Mouse (Mus musculus): ENCODE measurements around the gene Slc35d1. TPM values are rescaled to one million over a fixed set of nuclear protein-coding genes. Genes with fewer than 3 reads are reported as not detected.

Slc35d1 gene
- polyA plus RNA-seq, 1 experiment: 8.4 TPM

GRCm38 (mm10) chr4:103126533-103126932 lies 88.4 kb downstream of the Slc35d1 start:
- DNase-seq (ENCODE audit: low read depth): no peak

DNA sequence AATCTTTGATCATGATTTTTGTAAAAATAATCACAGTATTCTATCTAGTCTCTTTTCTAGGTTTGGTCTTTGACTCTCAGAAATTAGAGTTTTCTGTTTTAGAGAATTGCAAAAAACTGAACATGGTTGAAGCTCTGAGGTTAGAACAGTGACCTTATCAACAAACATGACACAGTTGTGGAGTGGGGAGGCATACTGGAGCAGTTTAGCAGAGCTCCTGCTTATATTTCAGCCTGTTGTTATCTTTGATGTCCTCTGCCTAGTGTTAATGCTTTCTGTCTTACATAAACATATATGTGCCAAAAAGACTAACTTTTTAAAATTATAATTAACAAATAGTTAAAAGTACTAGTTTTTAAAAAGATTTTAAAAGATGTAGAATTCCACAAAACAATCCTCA lies 91.4 kb downstream of the Slc35d1 start:
- no peak for DNase-seq (ENCODE audit: low read depth)
- TF ChIP-seq POLR2A (IDR thresholded peaks at IDR 0.05; ENCODE audit: borderline replicate concordance, extremely low read depth, insufficient read depth, insufficient read length, poor library complexity, severe bottlenecking) (no peak), CTCF (IDR thresholded peaks at IDR 0.05; ENCODE audit: borderline replicate concordance, extremely low read depth, insufficient read depth, insufficient read length) (no peak)

More at GRCm38 (mm10) chr4:103126533-103126932, 88.4 kb downstream of the Slc35d1 start:
- no peak for TF ChIP-seq CTCF (IDR thresholded peaks at IDR 0.05; ENCODE audit: borderline replicate concordance, extremely low read depth, insufficient read depth, insufficient read length)
- no peak for TF ChIP-seq POLR2A (IDR thresholded peaks at IDR 0.05; ENCODE audit: borderline replicate concordance, extremely low read depth, insufficient read depth, insufficient read length, poor library complexity, severe bottlenecking)

GRCm38 (mm10) chr4:103123086-103123485 lies 91.9 kb downstream of the Slc35d1 start:
- DNase-seq (ENCODE audit: low read depth): no peak
- TF ChIP-seq CTCF (IDR thresholded peaks at IDR 0.05; ENCODE audit: borderline replicate concordance, extremely low read depth, insufficient read depth, insufficient read length) (no peak), POLR2A (IDR thresholded peaks at IDR 0.05; ENCODE audit: borderline replicate concordance, extremely low read depth, insufficient read depth, insufficient read length, poor library complexity, severe bottlenecking) (no peak)

GRCm38 (mm10) chr4:103120874-103121389 lies 94.0 kb downstream of the Slc35d1 start:
- no peak for DNase-seq (ENCODE audit: low read depth)
- TF ChIP-seq POLR2A (IDR thresholded peaks at IDR 0.05; ENCODE audit: borderline replicate concordance, extremely low read depth, insufficient read depth, insufficient read length, poor library complexity, severe bottlenecking) (no peak), CTCF (IDR thresholded peaks at IDR 0.05; ENCODE audit: borderline replicate concordance, extremely low read depth, insufficient read depth, insufficient read length) (no peak)

Other genes starting within 250 kb of the Slc35d1 start
- gene Tctex1d1, start 236.6 kb downstream of the Slc35d1 start, polyA plus RNA-seq (2012; rRNA removed): 1.2 and 1.7 TPM in 2 replicates
- 2.7 and 3.4 TPM in 2 replicates for gene Insl5, start 188.3 kb downstream of the Slc35d1 start, polyA plus RNA-seq (2012; rRNA removed)
- gene Mier1, start 100.8 kb downstream of the Slc35d1 start, polyA plus RNA-seq (2012; rRNA removed): 30.2 and 31.9 TPM in 2 replicates
- 8.5 and 10.1 TPM in 2 replicates for gene Wdr78, start 100.6 kb downstream of the Slc35d1 start, polyA plus RNA-seq (2012; rRNA removed)
- gene 4921539E11Rik, start 75.7 kb upstream of the Slc35d1 start, polyA plus RNA-seq (2012; rRNA removed): not detected in 2 replicates
- 5.7 and 7.6 TPM in 2 replicates for gene Oma1, start 98.6 kb upstream of the Slc35d1 start, polyA plus RNA-seq (2012; rRNA removed)

Measured in brain, embryonic 14.5 days (tissue).